Mouse (Mus musculus) intestine, embryonic 16.5 days (tissue): ENCODE measurements around the gene Pomgnt2. TPM values are rescaled to one million over a fixed set of nuclear protein-coding genes. Genes with fewer than 3 reads are reported as not detected.

ENCODE experiments used
- ATAC-seq: fragments of 200-750 bp; cut with Nextera tagmentation; 2 replicates; pipeline ENCODE4 v1.8.0; 2017; ENCODE audit warnings: moderate TSS enrichment, moderate library complexity
- H3K27ac ChIP-seq: fragments of 300-500 bp; sonication (generic); 2 replicates; pipeline ENCODE4 v1.5.1; 2014; ENCODE audit warnings: mild to moderate bottlenecking, low read length
- H3K27me3 ChIP-seq: fragments of 300-500 bp; sonication (generic); replicated peaks from 2 replicates; pipeline ENCODE4 v1.6.1; 2014; ENCODE audit warnings: low read length, control low read depth, mixed read lengths; ENCODE audit not compliant: control insufficient read depth, insufficient read depth
- H3K36me3 ChIP-seq: fragments of 300-500 bp; sonication (generic); 2 replicates; pipeline ENCODE4 v1.6.1; 2014; ENCODE audit warnings: low read length, control low read depth; ENCODE audit not compliant: control insufficient read depth, insufficient read depth
- H3K4me1 ChIP-seq: fragments of 300-500 bp; sonication (generic); 2 replicates; pipeline ENCODE4 v1.6.1; 2014; ENCODE audit warnings: low read length, control low read depth, mixed read lengths; ENCODE audit not compliant: control insufficient read depth, insufficient read depth
- H3K4me2 ChIP-seq: fragments of 300-500 bp; sonication (generic); 2 replicates; pipeline ENCODE4 v1.6.1; 2014; ENCODE audit warnings: low read depth, low read length, control low read depth
- H3K4me3 ChIP-seq: fragments of 300-500 bp; sonication (generic); 2 replicates; pipeline ENCODE4 v1.5.1; 2014; ENCODE audit warnings: mild to moderate bottlenecking, low read length
- H3K9ac ChIP-seq: fragments of 300-500 bp; sonication (generic); 2 replicates; pipeline ENCODE4 v1.6.1; 2014; ENCODE audit warnings: low read depth, low read length
- H3K9me3 ChIP-seq: fragments of 300-500 bp; sonication (generic); 2 replicates; pipeline ENCODE4 v1.6.1; 2016; ENCODE audit warnings: low read length, control low read depth; ENCODE audit not compliant: control insufficient read depth
- WGBS: fragments of 180-500 bp; shearing (Covaris S2); extraction: QIAGEN DNeasy Blood & Tissue Kit; methylation state at CpG from one replicate; pipeline ENCODE4 v1.1.7; 2014; 5-methylcytosine and 5-hydroxymethylcytosine counted together
- polyA plus RNA-seq: library from polyadenylated mRNA; unstranded; fragments of >200 nt; fragmentation: Nextera tagmentation; extraction: Ambion mirVana; gene quantifications from 2 replicates; pipeline ENCODE4 v1.2.1, GENCODE M21; 2015

Gene Pomgnt2
- polyA plus RNA-seq, 1 experiment from 2014 or later = 15.9 TPM

DNA sequence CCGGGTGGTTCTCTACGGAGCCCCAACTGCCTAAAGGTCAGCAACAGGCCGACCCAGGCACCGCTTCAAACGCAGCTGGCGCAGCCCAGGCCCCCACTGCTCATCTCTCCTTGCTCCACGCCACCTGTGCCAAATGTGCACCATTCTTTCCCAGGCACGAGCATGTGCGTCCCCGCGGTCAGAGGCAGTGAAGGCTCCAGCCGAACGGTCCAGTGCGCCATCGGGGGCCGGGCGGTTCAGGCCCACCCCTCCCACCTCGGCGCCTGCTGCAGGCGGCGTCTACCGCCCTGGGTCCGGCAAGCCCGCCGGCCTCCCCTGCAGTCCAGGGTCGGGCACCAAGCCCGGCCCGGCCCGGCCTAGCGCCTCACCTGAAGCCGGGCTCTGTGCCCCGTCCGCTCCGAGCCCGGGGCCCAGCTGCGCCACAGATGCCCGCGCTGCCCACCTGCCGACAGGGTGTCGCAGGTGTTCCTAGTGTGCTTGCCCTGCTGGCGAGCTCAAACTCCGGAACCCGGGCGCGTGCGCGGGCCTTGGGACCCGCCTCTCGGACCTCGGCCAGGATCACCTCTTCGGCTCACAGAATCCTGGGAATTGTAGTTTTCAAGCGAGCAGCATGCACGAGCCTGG, 1.3 kb downstream of the Pomgnt2 start:
- ATAC-seq = peak; percentile 92
- Histone ChIP-seq H3K4me3 (peak overlapping the region; percentile 89), H3K9me3 (no peaks in the 10 kb centered on the region), H3K27ac (no peak overlapping the region), H3K4me2 (peak overlapping the region; percentile 91), H3K27me3 (no peaks in the 10 kb centered on the region), H3K36me3 (no peaks in the 10 kb centered on the region), H3K4me1 (peaks cover 6% of the 10 kb centered on the region; the same call in 1 of the 2 replicates), H3K9ac (peak overlapping the region; percentile 83)
- under 1% methylated on average over 53 of the region's 53 CpGs for WGBS

DNA sequence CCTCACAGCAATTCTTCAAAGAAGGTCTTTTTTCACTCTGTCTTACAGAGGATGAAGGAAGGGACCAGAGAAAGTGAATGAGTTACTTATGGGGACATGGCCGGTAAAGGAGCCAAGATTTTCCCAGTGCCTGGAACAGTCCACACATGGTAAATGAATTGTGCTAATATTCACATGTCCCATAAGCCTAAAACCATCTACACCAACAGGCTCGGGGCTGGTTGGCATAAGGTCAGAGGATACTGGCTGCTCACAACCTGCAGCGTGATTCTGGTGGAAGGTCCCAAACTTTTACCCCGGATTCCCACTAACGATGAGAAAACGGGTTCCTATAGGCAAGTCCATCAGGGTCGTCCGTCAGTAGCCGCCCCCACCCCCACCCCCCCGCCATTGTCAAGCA, 1.8 kb downstream of the Pomgnt2 start:
- peak overlapping the region; percentile 83 for H3K9ac ChIP-seq
- peak overlapping the region; percentile 91 for H3K4me2 ChIP-seq
- H3K9me3 ChIP-seq = no peaks in the 10 kb centered on the region
- H3K36me3 ChIP-seq = no peaks in the 10 kb centered on the region
- 13% methylated on average over 10 of the region's 10 CpGs for WGBS
- H3K27me3 ChIP-seq = no peaks in the 10 kb centered on the region
- no peak overlapping the region for H3K27ac ChIP-seq
- peak overlapping the region; percentile 89 for H3K4me3 ChIP-seq
- H3K4me1 ChIP-seq = peaks cover 6% of the 10 kb centered on the region; the same call in 1 of the 2 replicates
- ATAC-seq = no peak

DNA sequence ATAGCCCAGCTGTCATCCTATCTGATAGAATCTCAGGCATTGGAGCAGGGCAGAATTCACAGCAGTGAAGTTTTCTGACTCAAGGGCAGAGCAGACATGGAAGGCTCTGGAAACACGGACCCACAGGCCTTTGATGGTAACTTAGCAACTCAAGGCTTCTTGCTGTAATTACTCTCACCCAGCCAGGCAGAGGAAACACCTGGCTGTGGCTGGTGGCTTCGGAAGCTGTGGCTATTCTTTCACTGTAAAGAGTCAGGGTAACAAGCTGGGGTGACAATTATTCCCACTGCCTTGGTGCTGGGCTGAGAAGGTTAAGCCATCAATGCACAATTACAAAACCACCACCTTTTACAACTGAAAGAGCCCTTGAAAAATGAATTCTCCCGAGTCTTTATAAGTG, 3.9 kb downstream of the Pomgnt2 start:
- Histone ChIP-seq H3K36me3 (no peaks in the 10 kb centered on the region), H3K4me2 (no peak overlapping the region), H3K9me3 (no peaks in the 10 kb centered on the region), H3K4me1 (peaks cover 8% of the 10 kb centered on the region; the same call in 1 of the 2 replicates), H3K4me3 (no peak overlapping the region), H3K27ac (no peak overlapping the region), H3K9ac (no peak overlapping the region), H3K27me3 (no peaks in the 10 kb centered on the region)
- WGBS = 62% methylated on average over 3 of the region's 3 CpGs
- no peak for ATAC-seq

- Histone ChIP-seq H3K36me3 (no peaks in the 10 kb centered on the region), H3K9me3 (no peaks in the 10 kb centered on the region), H3K4me2 (no peak overlapping the region), H3K4me1 (peaks cover 8% of the 10 kb centered on the region; the same call in 1 of the 2 replicates), H3K27me3 (no peaks in the 10 kb centered on the region), H3K4me3 (no peak overlapping the region), H3K9ac (no peak overlapping the region), H3K27ac (no peak overlapping the region)
- ATAC-seq = no peak
- WGBS = 67% methylated on average over 5 of the region's 5 CpGs
Measured at GRCm38 (mm10) chr9:121991041-121991440, 5.9 kb downstream of the Pomgnt2 start.

DNA sequence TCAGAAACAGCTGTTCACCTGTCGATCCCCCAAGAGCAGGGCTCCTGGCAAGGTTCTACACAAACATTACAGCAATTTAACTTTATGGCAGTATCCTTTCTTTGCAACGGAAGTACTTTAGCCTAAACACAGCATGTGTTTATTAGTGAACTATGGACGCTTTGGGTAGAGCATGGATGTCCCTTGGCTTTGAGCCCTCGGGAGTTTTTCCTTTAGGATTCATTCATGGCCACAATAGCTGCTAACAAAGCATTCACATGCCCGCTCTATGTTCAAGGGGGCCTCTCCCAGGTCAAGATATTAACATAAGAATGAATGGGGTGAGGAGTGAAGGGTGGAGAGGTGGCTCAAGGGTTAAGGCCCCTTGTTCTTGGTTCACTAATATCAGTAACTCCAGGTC, 7.4 kb downstream of the Pomgnt2 start:
- no peak for ATAC-seq
- no peaks in the 10 kb centered on the region for H3K36me3 ChIP-seq
- no peaks in the 10 kb centered on the region for H3K27me3 ChIP-seq
- 46% methylated on average over 5 of the region's 5 CpGs for WGBS
- peaks cover 2% of the 10 kb centered on the region; the same call in 1 of the 2 replicates for H3K4me1 ChIP-seq
- H3K27ac ChIP-seq = no peak overlapping the region
- no peak overlapping the region for H3K4me3 ChIP-seq
- H3K9ac ChIP-seq = no peak overlapping the region
- no peak overlapping the region for H3K4me2 ChIP-seq
- H3K9me3 ChIP-seq = no peaks in the 10 kb centered on the region

- ATAC-seq = no peak
- H3K9ac ChIP-seq = no peak overlapping the region
- no peak overlapping the region for H3K4me2 ChIP-seq
- no peaks in the 10 kb centered on the region for H3K27me3 ChIP-seq
- WGBS = 66% methylated on average over 3 of the region's 3 CpGs
- no peak overlapping the region for H3K4me3 ChIP-seq
- peaks cover 2% of the 10 kb centered on the region; the same call in 1 of the 2 replicates for H3K4me1 ChIP-seq
- no peak overlapping the region for H3K27ac ChIP-seq
- H3K9me3 ChIP-seq = no peaks in the 10 kb centered on the region
- H3K36me3 ChIP-seq = no peaks in the 10 kb centered on the region
Measured at GRCm38 (mm10) chr9:121988910-121989309, 8.0 kb downstream of the Pomgnt2 start.

GRCm38 (mm10) chr9:121984465-121985461, 12.1 kb downstream of the Pomgnt2 start:
- WGBS = 73% methylated on average over 15 of the region's 15 CpGs
- 0 out of 2 replicates have a peak, but pooled peaks have one; percentile 25 for ATAC-seq

DNA sequence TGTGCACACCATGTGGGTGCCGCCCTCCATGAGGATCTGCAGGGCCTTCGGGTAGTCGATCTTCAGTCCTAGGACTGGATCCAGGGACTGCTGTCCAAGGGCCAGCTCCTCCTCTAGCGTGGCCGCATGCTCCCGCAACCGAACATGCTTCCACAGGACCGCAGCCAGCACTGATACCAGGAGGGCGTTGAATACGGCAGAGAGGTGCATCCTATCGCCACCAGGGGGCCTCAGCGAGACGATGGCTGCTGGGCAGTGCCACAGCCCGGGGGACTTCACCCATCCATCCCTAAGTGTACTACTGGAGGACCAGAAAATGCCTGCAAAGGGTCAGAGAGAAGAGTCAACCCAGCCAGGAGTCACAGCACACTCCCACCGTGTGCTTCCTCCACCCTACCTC, 13.4 kb downstream of the Pomgnt2 start:
- H3K36me3 ChIP-seq = peaks cover 2% of the 10 kb centered on the region; the same call in 1 of the 2 replicates
- no peak overlapping the region for H3K4me2 ChIP-seq
- no peak overlapping the region for H3K27ac ChIP-seq
- WGBS = 50% methylated on average over 15 of the region's 15 CpGs
- no peaks in the 10 kb centered on the region for H3K27me3 ChIP-seq
- H3K9ac ChIP-seq = no peak overlapping the region
- H3K9me3 ChIP-seq = no peaks in the 10 kb centered on the region
- H3K4me3 ChIP-seq = no peak overlapping the region
- ATAC-seq = peak; percentile 39; the same call in 1 of the 2 replicates
- H3K4me1 ChIP-seq = no peaks in the 10 kb centered on the region

More at GRCm38 (mm10) chr9:121984465-121985461, 12.1 kb downstream of the Pomgnt2 start:
- Histone ChIP-seq H3K27me3 (no peaks in the 10 kb centered on the region), H3K27ac (no peak overlapping the region), H3K36me3 (peaks cover 2% of the 10 kb centered on the region; the same call in 1 of the 2 replicates), H3K4me1 (peaks cover 2% of the 10 kb centered on the region; the same call in 1 of the 2 replicates), H3K9ac (no peak overlapping the region), H3K4me3 (no peak overlapping the region), H3K9me3 (no peaks in the 10 kb centered on the region), H3K4me2 (no peak overlapping the region)

GRCm38 (mm10) chr9:121982665-121983064, 14.2 kb downstream of the Pomgnt2 start:
- Histone ChIP-seq H3K4me2 (no peak overlapping the region), H3K36me3 (peaks cover 2% of the 10 kb centered on the region; the same call in 1 of the 2 replicates), H3K27me3 (no peaks in the 10 kb centered on the region), H3K9ac (no peak overlapping the region), H3K27ac (no peak overlapping the region), H3K4me3 (no peak overlapping the region), H3K9me3 (no peaks in the 10 kb centered on the region), H3K4me1 (no peaks in the 10 kb centered on the region)
- 93% methylated on average over 15 of the region's 15 CpGs for WGBS
- no peak for ATAC-seq
